Mouse (Mus musculus) thymus, postnatal 36 days (tissue): ENCODE measurements around the gene Fam222b.
"Not testable (repeated sequence)": the region's sequence is repeated elsewhere in the genome, so short reads cannot be mapped to it uniquely, and the experiment has no call there.

Experiments
- DNase-seq, 2 experiments: peaks; one replicate each; pipeline ENCODE4 v3.0.0; 2022; ENCODE audit warnings: mixed read lengths in 2 of 2

The Fam222b gene

GRCm38 (mm10) chr11:78094137-78094503 is 340 bp upstream of the Fam222b start:
- DNase-seq: no peak

GRCm38 (mm10) chr11:78095144-78095516 is 670 bp downstream of the Fam222b start:
- no peak for DNase-seq

- no peak for DNase-seq
Observed at GRCm38 (mm10) chr11:78097077-78097476, 2.6 kb downstream of the Fam222b start.

- no peak for DNase-seq
Observed at GRCm38 (mm10) chr11:78100746-78101145, 6.3 kb downstream of the Fam222b start.

- no peak for DNase-seq
Observed at GRCm38 (mm10) chr11:78102142-78102541, 7.7 kb downstream of the Fam222b start.

GRCm38 (mm10) chr11:78102958-78103747 is 8.7 kb downstream of the Fam222b start:
- no peak for DNase-seq

- no peak for DNase-seq
Observed at GRCm38 (mm10) chr11:78104501-78104900, 10.0 kb downstream of the Fam222b start.

- no peak for DNase-seq
Observed at GRCm38 (mm10) chr11:78113616-78114015, 19.2 kb downstream of the Fam222b start.

GRCm38 (mm10) chr11:78114676-78115366 is 20.4 kb downstream of the Fam222b start:
- no peak for DNase-seq

- DNase-seq: peak; percentile 84 to 90
Observed at GRCm38 (mm10) chr11:78115367-78116145, 21.1 kb downstream of the Fam222b start.

GRCm38 (mm10) chr11:78116146-78116410 is 21.6 kb downstream of the Fam222b start:
- no peak for DNase-seq

GRCm38 (mm10) chr11:78118467-78118866 is 24.0 kb downstream of the Fam222b start:
- DNase-seq: no peak

GRCm38 (mm10) chr11:78119898-78120297 is 25.4 kb downstream of the Fam222b start:
- DNase-seq: no peak

GRCm38 (mm10) chr11:78121176-78121575 is 26.7 kb downstream of the Fam222b start:
- DNase-seq: no peak

- DNase-seq: no peak
Observed at GRCm38 (mm10) chr11:78122815-78123214, 28.4 kb downstream of the Fam222b start.

GRCm38 (mm10) chr11:78123782-78124181 is 29.3 kb downstream of the Fam222b start:
- no peak for DNase-seq

- DNase-seq: no peak
Observed at GRCm38 (mm10) chr11:78125691-78126090, 31.2 kb downstream of the Fam222b start.

GRCm38 (mm10) chr11:78126739-78127138 is 32.3 kb downstream of the Fam222b start:
- DNase-seq: no peak

GRCm38 (mm10) chr11:78129458-78129857 is 35.0 kb downstream of the Fam222b start:
- no peak for DNase-seq

- no peak for DNase-seq
Observed at GRCm38 (mm10) chr11:78133915-78134314, 39.5 kb downstream of the Fam222b start.

- DNase-seq: no peak
Observed at GRCm38 (mm10) chr11:78134344-78134743, 39.9 kb downstream of the Fam222b start.

- DNase-seq: not testable (repeated sequence)
Observed at GRCm38 (mm10) chr11:78135314-78135713, 40.9 kb downstream of the Fam222b start.

GRCm38 (mm10) chr11:78136132-78136531 is 41.7 kb downstream of the Fam222b start:
- no peak for DNase-seq

GRCm38 (mm10) chr11:78137584-78137983 is 43.1 kb downstream of the Fam222b start:
- no peak for DNase-seq
